Mouse (Mus musculus) embryonic fibroblast, embryonic 13.5 days (primary cell): ENCODE measurements around the gene Naa40.

Source experiments
- CTCF ChIP-seq: IDR thresholded peaks from 2 replicates; pipeline ENCODE4 v1.5.1; 2011; ENCODE audit warnings: mild to moderate bottlenecking, control low read depth, low read length, moderate library complexity, borderline replicate concordance; ENCODE audit not compliant: insufficient read depth
- POLR2A ChIP-seq: IDR thresholded peaks from 2 replicates; pipeline ENCODE4 v1.6.1; 2011; ENCODE audit warnings: low read depth, mild to moderate bottlenecking, control low read depth, low read length, moderate library complexity

GRCm38 (mm10) chr19:7187157-7187556 lies 53.8 kb downstream of the Naa40 start:
- TF ChIP-seq POLR2A = no peak
- TF ChIP-seq CTCF = no peak
